Mouse (Mus musculus): ENCODE results near the gene Gm49394.

DNA sequence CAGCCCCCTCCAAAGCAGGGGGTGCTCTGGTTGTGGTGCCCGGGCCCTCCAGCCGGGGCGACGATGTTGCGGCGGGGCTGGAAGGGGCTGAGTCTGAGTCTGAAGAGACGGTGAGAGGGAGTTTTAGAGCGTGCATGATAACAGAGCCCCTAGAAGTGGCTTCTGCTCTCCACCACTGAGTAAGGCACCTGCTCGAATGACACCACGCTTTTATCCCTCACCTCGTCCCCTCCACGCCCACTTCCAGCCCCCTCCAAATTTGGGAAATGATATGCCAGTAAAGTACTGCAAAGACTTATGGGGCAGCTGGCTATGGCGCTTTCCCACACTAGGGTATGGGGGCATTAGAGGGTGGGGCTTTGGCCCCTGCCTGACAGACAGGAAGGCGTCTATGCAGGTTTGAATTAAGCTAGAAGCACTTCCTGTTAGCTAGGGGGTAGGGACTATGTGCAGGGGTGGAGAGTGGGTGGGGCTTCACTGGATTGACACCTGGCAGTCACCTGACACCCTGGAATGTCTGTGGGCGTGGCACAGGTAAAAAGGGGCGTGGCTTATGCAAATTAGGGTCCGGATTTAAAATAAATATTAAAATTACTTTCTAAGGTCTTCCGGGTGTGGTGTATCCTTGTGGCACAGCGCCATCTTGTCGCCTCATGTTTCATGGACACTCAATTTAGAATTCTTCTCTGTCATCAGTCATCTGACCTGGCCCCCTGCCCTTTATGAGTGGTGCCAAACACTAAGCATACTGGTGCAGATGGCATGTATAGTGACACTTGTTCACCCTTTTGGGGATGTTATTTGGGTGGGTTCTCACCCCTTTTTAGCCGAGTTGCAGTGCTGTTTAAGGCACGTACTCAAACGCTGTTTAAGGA is at the start of gene Gm49394:
- no peak for TF ChIP-seq CTCF (IDR thresholded peaks at IDR 0.05; ENCODE audit: insufficient read depth, low read length)
- no peak for TF ChIP-seq POLR2A (IDR thresholded peaks at IDR 0.05; ENCODE audit: borderline replicate concordance, extremely low read depth, low read depth, low read length)

Measured in lung, adult 2 months (tissue).